Mouse (Mus musculus) small intestine, adult 2 months (tissue): ENCODE data around the gene Tnfrsf12a. TPM values are rescaled to one million over a fixed set of nuclear protein-coding genes. Genes with fewer than 3 reads are reported as not detected.
A peak's percentile ranks its signal among the peaks of the same experiment; 100 is the strongest.

Source experiments
- H3K27ac ChIP-seq: fragments of 200-500 bp; 2 replicates; pipeline ENCODE4 v1.5.1; 2012; ENCODE audit warnings: low read depth, low read length, control low read depth, inconsistent platforms; ENCODE audit not compliant: insufficient read depth
- H3K27me3 ChIP-seq: fragments of 200-500 bp; 2 replicates; pipeline ENCODE4 v1.6.1; 2012; ENCODE audit warnings: mild to moderate bottlenecking, moderate library complexity, low read length, inconsistent platforms; ENCODE audit not compliant: control insufficient read depth, insufficient read depth
- H3K36me3 ChIP-seq: fragments of 200-500 bp; 2 replicates; pipeline ENCODE4 v1.6.1; 2012; ENCODE audit warnings: mild to moderate bottlenecking, low read length, control low read depth, inconsistent platforms; ENCODE audit not compliant: control insufficient read depth, insufficient read depth
- H3K4me1 ChIP-seq: fragments of 200-500 bp; 2 replicates; pipeline ENCODE4 v1.6.1; 2012; ENCODE audit warnings: low read length, inconsistent platforms, mixed read lengths; ENCODE audit not compliant: control insufficient read depth, insufficient read depth, insufficient read length
- H3K4me3 ChIP-seq: fragments of 200-500 bp; 2 replicates; pipeline ENCODE4 v1.5.1; 2012; ENCODE audit warnings: low read depth, mild to moderate bottlenecking, control low read depth, inconsistent platforms, low read length, moderate library complexity
- CTCF ChIP-seq: fragments of 200-500 bp; IDR thresholded peaks from 2 replicates; pipeline ENCODE4 v1.5.1; 2012; ENCODE audit warnings: low read depth, mild to moderate bottlenecking, control low read depth, inconsistent platforms, low read length, moderate library complexity, mixed read lengths; ENCODE audit not compliant: insufficient replicate concordance, insufficient read length; ENCODE audit errors: extremely low read depth
- POLR2A ChIP-seq: fragments of 200-500 bp; IDR thresholded peaks from 2 replicates; pipeline ENCODE4 v1.6.1; 2012; ENCODE audit warnings: low read depth, mild to moderate bottlenecking, control low read depth, inconsistent platforms, low read length, moderate library complexity
- WGBS: fragments of 180-500 bp; shearing (Covaris S2); methylation state at CpG from one replicate; pipeline ENCODE4 v1.1.7; 2018; 5-methylcytosine and 5-hydroxymethylcytosine counted together
- polyA plus RNA-seq: library from polyadenylated mRNA; depleted of rRNA; stranded (reverse); fragments of >200 nt; gene quantifications from 2 replicates; pipeline ENCODE4 v1.2.3, GENCODE M21; 2012

The Tnfrsf12a gene
- polyA plus RNA-seq, 1 experiment = 27.9 TPM

DNA sequence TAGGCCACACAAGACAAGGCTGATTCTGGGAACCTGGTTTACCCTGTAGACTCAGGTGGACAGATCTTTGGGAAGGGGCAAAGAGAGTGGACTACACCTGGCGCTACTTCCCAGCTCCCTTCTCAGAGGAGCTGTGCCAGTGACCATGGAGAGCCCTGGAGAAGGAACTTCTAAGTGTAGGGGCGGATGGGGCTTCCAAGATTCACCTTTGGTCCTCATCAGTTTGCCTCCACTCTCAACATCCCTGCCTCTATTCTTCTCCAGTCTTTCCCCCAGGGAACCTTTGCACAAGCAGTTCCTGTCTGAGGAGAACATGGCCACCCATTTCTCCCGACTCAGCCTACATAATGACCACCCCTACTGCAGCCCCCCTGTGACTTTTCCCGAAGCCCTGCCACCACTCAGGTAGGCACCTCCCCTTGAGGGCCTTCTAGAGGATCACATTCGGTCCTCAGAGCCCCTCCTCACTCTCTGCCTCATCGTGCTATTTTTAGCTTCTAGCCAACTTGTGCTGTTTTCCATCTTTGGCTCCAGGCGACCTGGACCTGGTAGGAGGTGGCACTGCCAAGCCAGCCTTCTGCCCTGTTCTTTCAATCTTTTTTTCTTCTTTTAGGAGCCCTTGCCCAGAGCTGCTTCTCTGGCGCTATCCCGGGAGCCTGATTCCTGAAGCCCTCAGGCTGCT lies 2.9 kb downstream of the Tnfrsf12a start:
- Histone ChIP-seq H3K4me1 (peaks cover 11% of the 10 kb centered on the region), H3K36me3 (peaks cover 5% of the 10 kb centered on the region), H3K27ac (peak overlapping the region; percentile 18), H3K27me3 (peaks cover 8% of the 10 kb centered on the region), H3K4me3 (peak overlapping the region; percentile 86)
- WGBS = 35% methylated on average over 9 of the region's 9 CpGs
- no peak for TF ChIP-seq POLR2A
- peak; percentile 3; the same call in 1 of the 2 replicates for TF ChIP-seq CTCF

- under 1% methylated on average over 45 of the region's 45 CpGs for WGBS
- Histone ChIP-seq H3K4me3 (peak within 1 kb of the TSS; percentile 86), H3K27me3 (no peaks in the 10 kb centered on the region), H3K27ac (peak within 1 kb of the TSS; percentile 76), H3K4me1 (peaks cover 11% of the 10 kb centered on the region), H3K36me3 (peaks cover 13% of the 10 kb centered on the region)
- TF ChIP-seq CTCF (no peak), POLR2A (no peak)
Observed at GRCm38 (mm10) chr17:23673424-23674073, 3.7 kb downstream of the Tnfrsf12a start, which contains the start of the genes Hcfc1r1 and Thoc6. Gene Hcfc1r1, plus strand, starts transcription at chr17:23673596. Gene Thoc6, minus strand, starts transcription at chr17:23673882.

GRCm38 (mm10) chr17:23672761-23673160 lies 4.5 kb downstream of the Tnfrsf12a start:
- peaks cover 19% of the 10 kb centered on the region for H3K36me3 ChIP-seq
- no peak overlapping the region for H3K4me3 ChIP-seq
- no peak overlapping the region for H3K27ac ChIP-seq
- WGBS = 35% methylated on average over 3 of the region's 3 CpGs
- H3K27me3 ChIP-seq = no peaks in the 10 kb centered on the region
- H3K4me1 ChIP-seq = peaks cover 11% of the 10 kb centered on the region
- TF ChIP-seq POLR2A (no peak), CTCF (no peak)

GRCm38 (mm10) chr17:23671519-23671918 lies 5.7 kb downstream of the Tnfrsf12a start:
- Histone ChIP-seq H3K27me3 (no peaks in the 10 kb centered on the region), H3K4me3 (no peak overlapping the region), H3K27ac (no peak overlapping the region), H3K36me3 (peaks cover 26% of the 10 kb centered on the region), H3K4me1 (peaks cover 8% of the 10 kb centered on the region)
- WGBS = 96% methylated on average over 3 of the region's 3 CpGs
- TF ChIP-seq CTCF (no peak), POLR2A (no peak)

- Histone ChIP-seq H3K36me3 (peaks cover 31% of the 10 kb centered on the region), H3K4me3 (no peak overlapping the region), H3K27ac (no peak overlapping the region), H3K27me3 (no peaks in the 10 kb centered on the region), H3K4me1 (peaks cover 3% of the 10 kb centered on the region)
- TF ChIP-seq CTCF = no peak
- no peak for TF ChIP-seq POLR2A
- 92% methylated on average over 7 of the region's 7 CpGs for WGBS
Observed at GRCm38 (mm10) chr17:23670516-23671074, 6.7 kb downstream of the Tnfrsf12a start.

DNA sequence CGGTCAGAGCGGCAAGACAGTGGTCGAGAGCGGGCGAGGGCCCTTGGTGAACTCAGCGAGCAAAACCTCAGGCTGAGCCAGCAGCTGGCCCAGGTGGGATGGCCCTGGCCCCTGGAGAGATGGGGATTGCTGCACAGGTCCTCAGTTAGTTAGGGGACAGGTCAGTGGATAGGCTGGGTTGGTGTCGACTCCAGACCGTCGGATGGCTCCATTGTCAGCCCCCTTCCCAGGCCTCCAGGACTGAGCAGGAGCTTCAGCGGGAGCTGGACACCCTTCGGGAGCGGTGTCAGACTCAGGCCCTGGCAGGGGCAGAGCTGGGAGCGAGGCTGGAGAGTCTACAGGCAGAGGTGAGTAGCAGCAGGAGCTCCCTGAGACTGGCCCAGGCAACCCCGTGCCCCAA lies 11.8 kb downstream of the Tnfrsf12a start:
- 89% methylated on average over 14 of the region's 14 CpGs for WGBS

GRCm38 (mm10) chr17:23664556-23665021 lies 12.7 kb downstream of the Tnfrsf12a start:
- Histone ChIP-seq H3K27ac (no peak overlapping the region), H3K4me1 (peaks cover 2% of the 10 kb centered on the region; the same call in 1 of the 2 replicates), H3K4me3 (no peak overlapping the region), H3K27me3 (no peaks in the 10 kb centered on the region), H3K36me3 (peaks cover 31% of the 10 kb centered on the region)
- 12% methylated on average over 5 of the region's 5 CpGs for WGBS
- TF ChIP-seq POLR2A = no peak
- TF ChIP-seq CTCF = peak; percentile 38; the same call in 1 of the 2 replicates

More for the DNA sequence above, 11.8 kb downstream of the Tnfrsf12a start:
- TF ChIP-seq CTCF (no peak), POLR2A (no peak)
- Histone ChIP-seq H3K4me1 (peaks cover 2% of the 10 kb centered on the region; the same call in 1 of the 2 replicates), H3K4me3 (no peak overlapping the region), H3K27me3 (no peaks in the 10 kb centered on the region), H3K36me3 (peaks cover 34% of the 10 kb centered on the region), H3K27ac (no peak overlapping the region)
